Mouse (Mus musculus): Measurements from ENCODE around the gene Pde6g.

- TF ChIP-seq CTCF (IDR thresholded peaks at IDR 0.05 in 2 of 3, conservative IDR thresholded peaks at IDR 0.05 in 1 of 3; ENCODE audit: control insufficient read depth in 1 of 3, insufficient read depth in 1 of 3, low read depth in 2 of 3, low read length in 3 of 3, poor library complexity in 1 of 3, severe bottlenecking in 1 of 3) (no peak), EP300 (IDR thresholded peaks at IDR 0.05; ENCODE audit: low read depth in 1 of 2, low read length in 2 of 2) (no peak), POLR2A (IDR thresholded peaks at IDR 0.05; ENCODE audit: control insufficient read depth in 1 of 2, insufficient read depth in 1 of 2, low read depth in 1 of 2, low read length in 2 of 2, poor library complexity in 1 of 2) (no peak), CHD1 (IDR thresholded peaks at IDR 0.05; ENCODE audit: low read depth, low read length) (no peak), GABPA (IDR thresholded peaks at IDR 0.05; ENCODE audit: low read depth, low read length) (no peak), ELF1 (IDR thresholded peaks at IDR 0.05; ENCODE audit: low read depth, low read length) (no peak), ZC3H11A (IDR thresholded peaks at IDR 0.05; ENCODE audit: low read depth, low read length) (no peak), SMC3 (IDR thresholded peaks at IDR 0.05; ENCODE audit: low read depth, low read length) (no peak), CHD2 (IDR thresholded peaks at IDR 0.05; ENCODE audit: low read length) (no peak)
These were observed 34.7 kb downstream of the Pde6g start for GRCm38 (mm10) chr11:120418592-120418991.

All from MEL (cell line).